Mouse (Mus musculus) lung, embryonic 16.5 days (tissue): ENCODE measurements around the gene Cdh15. TPM values are rescaled to one million over a fixed set of nuclear protein-coding genes. Genes with fewer than 3 reads are reported as not detected.
A peak's percentile ranks its signal among the peaks of the same experiment; 100 is the strongest.

Source experiments
- ATAC-seq: fragments of 200-750 bp; cut with Nextera tagmentation; 2 replicates; pipeline ENCODE4 v1.8.0; 2017; ENCODE audit warnings: low read depth, mild to moderate bottlenecking, moderate library complexity
- H3K27ac ChIP-seq: fragments of 300-500 bp; sonication (generic); 2 replicates; pipeline ENCODE4 v1.5.1; 2014; ENCODE audit warnings: mild to moderate bottlenecking, control low read depth, low read length
- H3K27me3 ChIP-seq: fragments of 300-500 bp; sonication (generic); 2 replicates; pipeline ENCODE4 v1.6.1; 2014; ENCODE audit warnings: low read depth, low read length, mixed read lengths; ENCODE audit not compliant: control insufficient read depth, insufficient read depth
- H3K36me3 ChIP-seq: fragments of 300-500 bp; sonication (generic); 2 replicates; pipeline ENCODE4 v1.6.1; 2014; ENCODE audit warnings: low read length; ENCODE audit not compliant: control insufficient read depth, insufficient read depth
- H3K4me1 ChIP-seq: fragments of 300-500 bp; sonication (generic); replicated peaks from 2 replicates; pipeline ENCODE4 v1.6.1; 2014; ENCODE audit warnings: low read length, mixed read lengths; ENCODE audit not compliant: control insufficient read depth, insufficient read depth
- H3K4me2 ChIP-seq: fragments of 300-500 bp; sonication (generic); 2 replicates; pipeline ENCODE4 v1.6.1; 2014; ENCODE audit warnings: low read depth, low read length, control low read depth
- H3K4me3 ChIP-seq: fragments of 300-500 bp; sonication (generic); 2 replicates; pipeline ENCODE4 v1.5.1; 2014; ENCODE audit warnings: mild to moderate bottlenecking, low read length, control low read depth
- H3K9ac ChIP-seq: fragments of 300-500 bp; sonication (generic); 2 replicates; pipeline ENCODE4 v1.6.1; 2014; ENCODE audit warnings: low read length, control low read depth
- H3K9me3 ChIP-seq: fragments of 300-500 bp; sonication (generic); 2 replicates; pipeline ENCODE4 v1.6.1; 2016; ENCODE audit warnings: low read length; ENCODE audit not compliant: control insufficient read depth
- WGBS: fragments of 180-500 bp; shearing (Covaris S2); extraction: QIAGEN DNeasy Blood & Tissue Kit; methylation state at CpG from one replicate; pipeline ENCODE4 v1.1.7; 2014; 5-methylcytosine and 5-hydroxymethylcytosine counted together
- polyA plus RNA-seq: library from polyadenylated mRNA; unstranded; fragments of >200 nt; fragmentation: Nextera tagmentation; extraction: Ambion mirVana; gene quantifications from 2 replicates; pipeline ENCODE4 v1.2.1, GENCODE M21; 2015

Cdh15 gene
- polyA plus RNA-seq, 1 experiment from 2014 or later = 0.49 TPM

- 42% methylated on average over 1 of the region's 1 CpGs for WGBS
These were observed 4.8 kb downstream of the Cdh15 start for GRCm38 (mm10) chr8:122852546-122852905.

GRCm38 (mm10) chr8:122853340-122853771, 5.6 kb downstream of the Cdh15 start:
- H3K4me3 ChIP-seq = no peak overlapping the region
- H3K9ac ChIP-seq = no peak overlapping the region
- peaks cover 5% of the 10 kb centered on the region; the same call in 1 of the 2 replicates for H3K4me1 ChIP-seq
- no peaks in the 10 kb centered on the region for H3K36me3 ChIP-seq
- ATAC-seq = peak; percentile 51; the same call in 1 of the 2 replicates
- H3K9me3 ChIP-seq = no peaks in the 10 kb centered on the region
- 16% methylated on average over 11 of the region's 11 CpGs for WGBS
- no peaks in the 10 kb centered on the region for H3K27me3 ChIP-seq
- H3K4me2 ChIP-seq = no peak overlapping the region
- H3K27ac ChIP-seq = no peak overlapping the region

More at GRCm38 (mm10) chr8:122852546-122852905, 4.8 kb downstream of the Cdh15 start:
- no peaks in the 10 kb centered on the region for H3K36me3 ChIP-seq
- peaks cover 5% of the 10 kb centered on the region; the same call in 1 of the 2 replicates for H3K4me1 ChIP-seq
- H3K27me3 ChIP-seq = no peaks in the 10 kb centered on the region
- ATAC-seq = no peak
- H3K4me3 ChIP-seq = no peak overlapping the region
- no peak overlapping the region for H3K27ac ChIP-seq
- H3K9ac ChIP-seq = no peak overlapping the region
- no peaks in the 10 kb centered on the region for H3K9me3 ChIP-seq
- H3K4me2 ChIP-seq = no peak overlapping the region

- ATAC-seq = no peak
- Histone ChIP-seq H3K4me1 (peaks cover 5% of the 10 kb centered on the region; the same call in 1 of the 2 replicates), H3K27ac (no peak overlapping the region), H3K9ac (no peak overlapping the region), H3K4me3 (no peak overlapping the region), H3K4me2 (no peak overlapping the region), H3K9me3 (no peaks in the 10 kb centered on the region), H3K36me3 (no peaks in the 10 kb centered on the region), H3K27me3 (no peaks in the 10 kb centered on the region)
- WGBS = 66% methylated on average over 7 of the region's 7 CpGs
These were observed 6.6 kb downstream of the Cdh15 start for GRCm38 (mm10) chr8:122854388-122854787.

GRCm38 (mm10) chr8:122855123-122855522, 7.4 kb downstream of the Cdh15 start:
- no peak for ATAC-seq
- Histone ChIP-seq H3K4me3 (no peak overlapping the region), H3K27me3 (no peaks in the 10 kb centered on the region), H3K9me3 (no peaks in the 10 kb centered on the region), H3K36me3 (no peaks in the 10 kb centered on the region), H3K9ac (no peak overlapping the region), H3K27ac (no peak overlapping the region), H3K4me1 (peaks cover 5% of the 10 kb centered on the region; the same call in 1 of the 2 replicates), H3K4me2 (no peak overlapping the region)
- WGBS = 79% methylated on average over 4 of the region's 4 CpGs

GRCm38 (mm10) chr8:122856288-122856687, 8.5 kb downstream of the Cdh15 start:
- WGBS = 78% methylated on average over 8 of the region's 8 CpGs
- H3K4me2 ChIP-seq = no peak overlapping the region
- ATAC-seq = no peak
- H3K4me1 ChIP-seq = peaks cover 5% of the 10 kb centered on the region; the same call in 1 of the 2 replicates
- H3K9ac ChIP-seq = no peak overlapping the region
- H3K36me3 ChIP-seq = no peaks in the 10 kb centered on the region
- H3K27me3 ChIP-seq = no peaks in the 10 kb centered on the region
- H3K9me3 ChIP-seq = no peaks in the 10 kb centered on the region
- H3K4me3 ChIP-seq = no peak overlapping the region
- H3K27ac ChIP-seq = no peak overlapping the region

GRCm38 (mm10) chr8:122859843-122860242, 12.1 kb downstream of the Cdh15 start:
- Histone ChIP-seq H3K36me3 (no peaks in the 10 kb centered on the region), H3K27ac (no peak overlapping the region), H3K9ac (no peak overlapping the region), H3K9me3 (peaks cover 8% of the 10 kb centered on the region), H3K4me2 (no peak overlapping the region), H3K4me3 (no peak overlapping the region), H3K27me3 (no peaks in the 10 kb centered on the region), H3K4me1 (no peaks in the 10 kb centered on the region)
- ATAC-seq = no peak
- WGBS = 53% methylated on average over 13 of the region's 13 CpGs

- Histone ChIP-seq H3K4me3 (0 out of 2 replicates have a peak overlapping the region, but pooled peaks have one; percentile 1), H3K9ac (no peak overlapping the region), H3K36me3 (no peaks in the 10 kb centered on the region), H3K27me3 (no peaks in the 10 kb centered on the region), H3K27ac (no peak overlapping the region), H3K4me1 (no peaks in the 10 kb centered on the region), H3K4me2 (peak overlapping the region; percentile 24), H3K9me3 (peaks cover 14% of the 10 kb centered on the region)
- WGBS = 54% methylated on average over 26 of the region's 26 CpGs
- ATAC-seq = peak; percentile 29; the same call in 1 of the 2 replicates
These were observed 17.0 kb downstream of the Cdh15 start for GRCm38 (mm10) chr8:122864719-122865129.

- Histone ChIP-seq H3K9ac (no peak overlapping the region), H3K4me3 (no peak overlapping the region), H3K4me2 (no peak overlapping the region), H3K9me3 (peaks cover 14% of the 10 kb centered on the region), H3K27ac (no peak overlapping the region), H3K36me3 (no peaks in the 10 kb centered on the region), H3K4me1 (no peaks in the 10 kb centered on the region), H3K27me3 (no peaks in the 10 kb centered on the region)
- 53% methylated on average over 10 of the region's 10 CpGs for WGBS
- ATAC-seq = 0 out of 2 replicates have a peak, but pooled peaks have one; percentile 27
These were observed 17.7 kb downstream of the Cdh15 start for GRCm38 (mm10) chr8:122865441-122865840.

- H3K9me3 ChIP-seq = peaks cover 14% of the 10 kb centered on the region
- no peaks in the 10 kb centered on the region for H3K4me1 ChIP-seq
- H3K27ac ChIP-seq = no peak overlapping the region
- no peak for ATAC-seq
- H3K4me3 ChIP-seq = no peak overlapping the region
- H3K9ac ChIP-seq = no peak overlapping the region
- H3K27me3 ChIP-seq = no peaks in the 10 kb centered on the region
- H3K4me2 ChIP-seq = no peak overlapping the region
- no peaks in the 10 kb centered on the region for H3K36me3 ChIP-seq
- WGBS = 82% methylated on average over 8 of the region's 8 CpGs
These were observed 18.5 kb downstream of the Cdh15 start for GRCm38 (mm10) chr8:122866231-122866630.

GRCm38 (mm10) chr8:122867982-122868381, 20.2 kb downstream of the Cdh15 start:
- ATAC-seq = no peak
- Histone ChIP-seq H3K4me3 (no peak overlapping the region), H3K4me1 (no peaks in the 10 kb centered on the region), H3K4me2 (no peak overlapping the region), H3K9ac (no peak overlapping the region), H3K36me3 (no peaks in the 10 kb centered on the region), H3K27ac (no peak overlapping the region), H3K27me3 (no peaks in the 10 kb centered on the region), H3K9me3 (peaks cover 14% of the 10 kb centered on the region)
- 84% methylated on average over 6 of the region's 6 CpGs for WGBS
